Mouse (Mus musculus) layer of hippocampus, adult 8-10 months (tissue): ENCODE measurements at regions not wholly inside any gene's neighbourhood (a gene's known extent, or its start where the extent isn't known, plus 50 kb on each side); places are given as distances from the start of the nearest gene placed in this dataset.
A peak's percentile ranks its signal among the peaks of the same experiment; 100 is the strongest.

Experiments
- DNase-seq, 2 experiments: peaks; one replicate each; pipeline ENCODE4 v3.0.0; 2022; ENCODE audit warnings: low spot score in 2 of 2

GRCm38 (mm10) chr16:53480664-53481063 is 1026.8 kb upstream of the Alcam start:
- no peak for DNase-seq

- DNase-seq: no peak
These were observed 985.6 kb upstream of the Alcam start for GRCm38 (mm10) chr16:53439511-53439910.

GRCm38 (mm10) chr16:53418416-53418815 is 964.5 kb upstream of the Alcam start:
- DNase-seq: no peak

- DNase-seq: no peak
These were observed 931.3 kb upstream of the Alcam start for GRCm38 (mm10) chr16:53385176-53385575.

GRCm38 (mm10) chr16:53342153-53342552 is 888.3 kb upstream of the Alcam start:
- no peak for DNase-seq

- DNase-seq: no peak
These were observed 872.5 kb upstream of the Alcam start for GRCm38 (mm10) chr16:53326353-53326752.

- no peak for DNase-seq
These were observed 838.2 kb upstream of the Alcam start for GRCm38 (mm10) chr16:53292081-53292480.

- no peak for DNase-seq
These were observed 828.1 kb upstream of the Alcam start for GRCm38 (mm10) chr16:53282014-53282413.

GRCm38 (mm10) chr16:53266116-53266515 is 812.2 kb upstream of the Alcam start:
- DNase-seq: peak; percentile 14 to 71

GRCm38 (mm10) chr16:53245365-53245764 is 791.5 kb upstream of the Alcam start:
- DNase-seq: no peak

- DNase-seq: no peak
These were observed 788.3 kb upstream of the Alcam start for GRCm38 (mm10) chr16:53242126-53242537.

- no peak for DNase-seq
These were observed 765.0 kb upstream of the Alcam start for GRCm38 (mm10) chr16:53218886-53219285.

GRCm38 (mm10) chr16:53201449-53201848 is 747.6 kb upstream of the Alcam start:
- DNase-seq: no peak

- DNase-seq: no peak
These were observed 732.6 kb upstream of the Alcam start for GRCm38 (mm10) chr16:53186444-53186843.

GRCm38 (mm10) chr16:53156352-53156751 is 702.5 kb upstream of the Alcam start:
- DNase-seq: no peak

GRCm38 (mm10) chr16:53130677-53131076 is 676.8 kb upstream of the Alcam start:
- no peak for DNase-seq

GRCm38 (mm10) chr16:53108726-53109125 is 654.9 kb upstream of the Alcam start:
- DNase-seq: no peak

- no peak for DNase-seq
These were observed 641.6 kb upstream of the Alcam start for GRCm38 (mm10) chr16:53095396-53095929.

- peak; percentile 6 for DNase-seq
These were observed 620.1 kb upstream of the Alcam start for GRCm38 (mm10) chr16:53073856-53074568.

GRCm38 (mm10) chr16:53071887-53072682 is 618.2 kb upstream of the Alcam start:
- DNase-seq: no peak

- no peak for DNase-seq
These were observed 610.3 kb upstream of the Alcam start for GRCm38 (mm10) chr16:53064151-53064550.

- DNase-seq: no peak
These were observed 609.2 kb upstream of the Alcam start for GRCm38 (mm10) chr16:53063061-53063460.

- DNase-seq: no peak
These were observed 572.2 kb upstream of the Alcam start for GRCm38 (mm10) chr16:53026056-53026455.
